Mouse (Mus musculus): ENCODE measurements around the gene Ipo11.

The Ipo11 gene

DNA sequence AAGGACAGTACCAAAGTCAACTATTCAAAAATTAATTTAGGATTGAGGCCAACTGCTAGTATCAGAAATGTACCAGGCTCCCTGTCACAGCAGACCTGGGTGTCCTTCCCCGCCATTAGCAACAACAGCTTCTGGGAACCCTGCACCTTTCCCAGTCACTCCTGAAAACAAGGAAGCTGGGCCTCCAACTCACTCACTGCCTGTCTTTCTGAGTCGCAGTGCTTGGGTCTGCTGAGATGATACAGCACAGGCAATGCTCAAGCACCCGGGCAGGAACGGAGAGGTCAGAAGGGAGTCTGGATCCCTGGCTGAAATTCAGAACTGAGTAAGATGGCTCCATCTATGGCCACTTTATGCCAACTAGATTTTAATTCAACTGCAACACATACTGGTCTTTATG lies 123.2 kb downstream of the Ipo11 start:
- DNase-seq (ENCODE audit: low read depth), result no peak

DNA sequence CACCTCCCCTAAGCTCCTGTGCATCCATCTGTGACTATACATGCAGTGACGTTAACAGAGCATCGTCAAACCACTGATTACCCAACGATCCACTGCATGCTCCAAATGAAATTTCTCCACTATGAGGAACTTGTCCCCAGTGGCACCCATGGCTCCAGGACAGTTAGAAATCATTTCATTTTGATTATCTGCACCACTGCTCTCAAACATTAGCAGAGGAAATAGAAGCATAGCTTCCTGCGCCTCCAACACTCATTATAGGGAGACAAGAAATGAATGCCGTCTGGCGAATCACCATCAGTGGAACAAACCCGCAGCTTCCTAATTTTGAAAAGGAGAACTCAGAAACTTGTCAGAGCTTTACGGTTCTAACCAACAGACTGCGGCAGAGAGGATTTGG lies 123.7 kb downstream of the Ipo11 start:
- no peak for DNase-seq (ENCODE audit: low read depth)

- DNase-seq (ENCODE audit: low read depth), result no peak
Measured at GRCm38 (mm10) chr13:106810156-106810555, 126.6 kb downstream of the Ipo11 start.

DNA sequence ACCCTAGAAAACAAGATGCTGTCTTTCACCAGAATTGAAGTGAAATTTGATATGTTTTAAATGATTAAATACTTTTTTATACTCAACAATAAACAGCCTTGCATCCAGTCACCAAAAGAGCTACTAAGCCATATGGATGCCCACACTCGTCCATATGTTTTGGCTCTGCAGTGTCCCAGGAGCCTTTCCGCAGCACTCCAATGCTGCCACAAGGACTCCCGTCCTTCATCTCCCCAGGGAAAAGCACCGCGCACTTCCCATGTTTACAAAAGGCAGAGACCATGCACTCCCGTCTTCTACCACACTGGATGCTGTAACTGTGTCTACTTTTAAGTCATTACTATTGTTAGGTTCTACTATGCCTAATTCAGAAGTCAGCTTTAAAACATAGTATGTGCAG lies 127.9 kb downstream of the Ipo11 start:
- no peak for DNase-seq (ENCODE audit: low read depth)

DNA sequence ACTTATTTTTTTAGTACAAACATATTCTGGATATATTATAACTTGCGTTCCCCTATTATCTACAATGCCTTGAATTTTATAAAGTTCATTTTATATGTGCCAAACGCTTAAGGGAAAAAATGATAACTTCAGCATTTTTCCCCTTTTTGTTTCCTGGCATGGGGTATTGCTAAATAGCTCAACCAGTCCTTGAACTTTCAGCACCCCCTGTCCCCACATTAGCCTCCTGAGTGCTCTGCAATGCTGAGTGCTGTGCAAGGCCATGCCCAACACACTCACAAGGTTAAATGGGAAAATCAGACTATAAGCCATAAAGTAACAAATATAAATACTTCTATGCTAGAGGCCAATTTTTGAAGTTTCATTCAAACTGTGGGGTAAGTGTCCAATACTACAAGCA lies 128.4 kb downstream of the Ipo11 start:
- no peak for DNase-seq (ENCODE audit: low read depth)

GRCm38 (mm10) chr13:106807303-106807702 lies 129.5 kb downstream of the Ipo11 start:
- no peak for DNase-seq (ENCODE audit: low read depth)

- DNase-seq (ENCODE audit: low read depth), result no peak
Measured at GRCm38 (mm10) chr13:106805146-106805545, 131.6 kb downstream of the Ipo11 start.

DNA sequence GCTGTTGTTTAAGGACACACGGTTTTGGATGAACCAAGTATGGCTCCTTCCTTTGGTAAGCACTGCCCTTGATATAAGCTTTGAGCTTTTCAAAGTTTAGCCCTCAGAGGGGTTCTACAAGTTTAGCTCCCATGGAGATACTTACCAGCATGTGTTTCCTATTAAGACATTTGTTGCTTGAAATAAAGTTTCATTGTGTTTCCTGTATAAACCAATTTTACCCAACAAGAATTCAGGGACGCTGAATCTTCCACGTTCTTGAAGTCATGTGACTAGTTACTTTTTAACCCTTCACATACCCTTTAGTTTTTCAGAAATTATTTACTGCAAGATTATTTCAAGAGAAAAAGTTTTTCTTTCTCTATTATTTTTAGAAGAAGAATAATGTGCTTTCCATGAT lies 138.7 kb downstream of the Ipo11 start:
- no peak for DNase-seq (ENCODE audit: low read depth)

DNA sequence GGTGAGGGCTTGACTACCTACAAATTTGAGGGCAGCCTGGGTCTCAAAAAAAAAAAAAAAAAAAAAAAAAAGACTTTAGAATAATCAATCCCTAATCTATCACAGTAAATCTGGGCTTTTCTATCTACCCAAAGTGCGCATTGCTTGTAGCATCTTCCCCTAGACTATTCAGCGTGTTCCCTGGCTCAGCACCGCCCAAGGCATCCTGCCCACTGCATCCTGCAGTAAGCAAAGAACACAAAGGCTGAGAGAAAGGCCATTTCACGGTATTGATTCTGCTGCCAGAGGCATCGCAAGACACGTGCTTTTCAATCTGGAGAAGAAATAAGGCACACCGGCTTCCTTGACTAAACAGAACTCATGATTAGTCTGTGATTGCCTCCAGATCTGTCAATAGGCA lies 147.9 kb downstream of the Ipo11 start:
- no peak for DNase-seq (ENCODE audit: low read depth)

GRCm38 (mm10) chr13:106768807-106769206 lies 168.0 kb downstream of the Ipo11 start:
- DNase-seq (ENCODE audit: low read depth), result no peak

DNA sequence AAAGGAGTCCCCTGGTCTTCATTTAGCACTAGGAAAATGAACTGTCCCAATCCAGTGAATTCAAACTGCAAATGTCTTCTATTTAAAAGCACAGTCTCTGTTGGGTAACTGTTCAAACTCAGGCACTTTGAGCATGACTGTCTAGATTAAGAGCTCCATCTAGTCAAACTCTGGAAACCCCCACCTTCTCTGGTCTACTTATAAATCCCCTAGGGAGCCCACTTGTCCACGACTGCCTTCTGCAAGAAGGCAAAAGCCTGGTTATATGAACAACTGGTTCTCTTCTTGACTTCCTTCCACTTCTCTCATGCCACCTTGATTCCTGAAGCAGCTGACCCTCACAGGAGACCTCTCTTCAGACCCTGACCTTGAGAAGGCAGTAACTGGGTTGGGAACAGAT lies 174.1 kb downstream of the Ipo11 start:
- DNase-seq (ENCODE audit: low read depth), result no peak

DNA sequence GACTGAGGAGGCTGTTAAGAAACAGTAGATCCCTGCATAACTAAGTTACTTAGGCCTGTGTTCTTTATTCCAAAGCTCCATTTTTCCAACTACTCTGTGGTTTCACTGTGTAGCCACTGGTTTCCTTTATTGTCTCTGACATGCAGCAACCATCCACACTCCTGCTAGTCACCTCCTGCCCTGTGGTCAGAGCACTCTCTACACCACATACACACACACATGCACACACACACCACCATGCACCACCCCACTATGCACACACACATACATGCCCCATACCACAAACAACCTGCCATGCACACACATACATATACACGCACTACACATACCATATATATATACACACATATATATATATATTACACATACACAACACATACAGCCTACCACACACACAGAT lies 175.1 kb downstream of the Ipo11 start:
- DNase-seq (ENCODE audit: low read depth), result no peak

DNA sequence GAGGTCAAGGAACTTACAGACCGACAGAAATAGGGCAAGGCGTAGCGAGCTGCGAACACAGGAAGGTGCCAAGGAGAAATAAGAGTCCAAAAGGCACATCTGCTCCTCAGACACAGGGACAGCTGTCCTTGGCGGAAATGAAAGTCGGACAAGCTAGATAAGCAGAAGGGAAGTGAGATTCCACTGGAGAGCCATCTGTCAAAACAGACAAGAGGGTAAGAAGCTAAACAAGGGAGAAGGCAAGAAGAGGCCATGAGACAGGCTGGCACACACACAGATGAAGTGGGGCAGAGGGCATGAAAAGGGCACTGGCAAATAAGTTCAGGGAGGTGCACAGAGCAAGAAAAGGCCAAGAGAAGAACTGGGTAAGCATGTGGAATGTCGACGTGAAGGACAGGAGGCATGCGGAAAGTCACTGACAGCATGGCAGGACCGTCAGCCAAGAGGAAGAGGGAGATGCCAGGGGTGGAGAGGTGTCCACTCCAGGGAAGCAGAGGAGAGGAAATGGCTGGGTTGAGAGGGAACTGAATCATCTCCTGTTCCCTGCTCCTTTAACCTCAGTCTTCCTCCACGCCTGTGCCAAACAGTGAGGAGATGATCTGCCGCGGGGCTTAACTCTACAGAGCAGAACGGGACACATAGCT lies 176.4 kb downstream of the Ipo11 start:
- DNase-seq (ENCODE audit: low read depth), result no peak

- DNase-seq (ENCODE audit: low read depth), result no peak
Measured at GRCm38 (mm10) chr13:106755892-106756291, 180.9 kb downstream of the Ipo11 start.

DNA sequence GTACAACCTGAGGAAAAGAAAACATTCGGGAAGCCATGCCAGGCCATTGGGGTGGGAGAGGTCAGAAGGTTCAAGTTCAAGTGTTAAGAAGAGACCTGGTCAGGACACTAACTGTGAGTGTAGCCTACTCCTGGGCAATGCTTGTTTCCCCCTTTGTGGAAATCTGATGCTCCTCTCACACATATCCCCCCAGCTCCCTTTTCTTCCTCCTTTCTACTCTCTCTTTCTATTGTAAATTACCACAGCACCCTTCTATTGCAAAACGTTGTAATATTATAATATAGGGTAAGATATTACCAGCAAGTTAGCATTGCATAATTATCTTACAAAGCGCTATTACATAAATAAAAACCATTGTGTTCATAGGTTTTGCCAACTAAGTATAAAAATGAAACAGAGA lies 182.5 kb downstream of the Ipo11 start:
- DNase-seq (ENCODE audit: low read depth), result no peak

- no peak for DNase-seq (ENCODE audit: low read depth)
Measured at GRCm38 (mm10) chr13:106751951-106752350, 184.8 kb downstream of the Ipo11 start.

DNA sequence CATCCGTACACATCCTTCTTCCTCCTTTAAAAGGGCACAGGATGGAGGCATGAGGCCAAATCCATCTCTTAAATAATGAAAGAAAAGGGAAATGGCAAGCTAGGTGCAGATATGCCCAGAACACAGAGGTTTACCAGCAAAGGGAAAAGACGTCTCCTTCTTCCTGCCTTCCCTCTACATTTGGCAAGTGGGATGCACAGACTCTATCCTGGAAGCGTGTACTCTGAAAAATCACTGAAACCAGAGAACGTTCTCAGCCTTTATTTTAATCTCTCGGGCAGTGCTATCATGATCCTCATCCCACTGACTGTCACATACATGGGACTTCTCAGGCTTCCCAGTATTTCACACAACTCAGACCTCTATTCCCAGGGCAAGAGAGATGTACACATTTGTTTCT lies 189.9 kb downstream of the Ipo11 start:
- DNase-seq (ENCODE audit: low read depth), result no peak

DNA sequence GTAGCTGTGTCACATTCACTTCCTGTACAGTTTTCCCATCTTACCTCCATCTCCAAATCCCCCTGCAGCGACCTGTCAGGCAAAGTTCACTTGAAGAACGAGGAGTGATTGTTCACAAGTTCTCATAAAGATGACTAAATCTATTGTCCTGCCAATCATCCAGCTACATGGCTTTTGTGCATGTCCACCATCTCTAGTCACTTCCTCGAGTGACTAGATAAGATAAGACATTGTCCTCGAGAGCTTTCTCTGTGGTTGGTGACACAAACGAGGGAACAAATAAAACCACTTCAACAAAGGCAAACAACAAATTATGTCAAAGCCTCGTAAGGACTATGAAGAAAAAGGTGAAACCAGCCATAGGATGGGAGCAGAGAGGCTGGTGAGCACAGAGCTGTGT lies 191.6 kb downstream of the Ipo11 start:
- DNase-seq (ENCODE audit: low read depth), result no peak
